Mouse (Mus musculus): ENCODE measurements around the gene Pmel.
A peak's percentile ranks its signal among the peaks of the same experiment; 100 is the strongest.

Pmel gene

GRCm38 (mm10) chr10:128748252-128748864 is 44.4 kb downstream of the Pmel start:
- DNase-seq (ENCODE audit: low read depth): peak; percentile 96

Measured in induced T-regulatory cell, adult 2 months (primary cell).